Mouse (Mus musculus): ENCODE results near the gene Gadd45g.

The Gadd45g gene

DNA sequence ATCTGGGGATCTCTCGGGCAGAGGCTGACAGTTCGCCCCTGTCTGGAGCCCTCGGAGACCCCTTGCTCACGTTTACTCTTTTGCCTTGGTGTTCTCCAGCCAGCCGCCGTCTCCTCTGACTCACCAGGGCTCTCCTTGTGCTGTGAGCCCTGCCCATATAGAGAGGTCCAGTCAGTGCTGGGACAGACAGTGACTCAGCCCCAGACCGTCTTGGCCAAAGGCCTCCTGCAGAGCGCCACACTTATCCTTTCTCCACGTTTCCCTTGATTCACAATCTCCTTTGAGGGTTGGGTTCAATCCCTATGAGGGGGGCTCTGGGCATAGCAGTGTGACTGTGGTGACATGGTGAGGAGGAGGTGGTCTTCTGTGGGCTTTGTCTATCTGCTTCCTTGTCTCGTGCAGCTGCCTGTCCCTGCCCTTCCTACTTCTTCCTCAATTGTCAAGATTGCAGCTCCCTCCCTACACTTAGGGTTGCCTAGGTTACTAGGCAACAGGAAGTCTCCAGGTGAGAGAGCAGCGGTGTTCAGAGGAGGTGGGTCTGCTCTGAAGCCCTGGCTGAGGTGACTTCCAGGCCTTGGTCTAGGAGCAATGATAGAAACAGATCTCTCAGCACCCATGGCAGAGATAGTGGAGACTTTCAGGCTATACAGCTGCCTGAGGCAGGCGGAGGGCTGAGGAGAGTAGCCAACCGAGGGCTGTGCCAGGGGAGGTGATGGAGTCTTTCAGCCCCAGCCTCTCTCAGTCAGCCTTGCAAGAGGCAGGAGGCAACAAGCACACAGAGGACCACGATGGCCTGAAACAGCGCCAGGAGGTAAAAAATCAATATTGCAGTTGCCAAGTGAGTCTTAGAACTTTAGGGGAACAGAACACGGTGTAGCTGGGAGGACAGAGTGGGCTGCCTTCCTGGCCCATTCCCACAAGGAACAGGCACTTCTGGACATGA, 7.1 kb downstream of the Gadd45g start:
- no peak for DNase-seq (ENCODE audit: extremely low spot score)

DNA sequence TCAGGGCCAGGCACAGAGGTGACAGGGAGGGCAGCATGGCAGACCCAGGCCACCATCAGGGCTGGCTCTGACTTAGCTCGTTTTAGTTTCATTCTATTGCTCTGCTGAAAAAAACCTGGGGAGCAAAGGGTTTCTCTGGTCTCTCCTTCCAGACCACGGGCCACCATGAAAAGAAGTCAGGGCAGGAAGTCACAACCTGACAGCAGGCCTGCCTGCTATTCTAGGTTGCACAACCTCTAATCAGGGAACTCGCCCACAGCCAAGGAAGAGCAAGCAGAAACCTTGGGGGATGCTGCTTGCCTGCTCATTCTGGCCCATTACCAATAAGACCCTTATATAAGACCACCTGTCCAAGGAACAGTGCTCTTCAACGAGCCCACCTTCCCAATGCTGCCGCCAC, 9.1 kb downstream of the Gadd45g start:
- DNase-seq (ENCODE audit: extremely low spot score): no peak

GRCm38 (mm10) chr13:51857156-51857555, 10.7 kb downstream of the Gadd45g start:
- no peak for DNase-seq (ENCODE audit: extremely low spot score)

- no peak for DNase-seq (ENCODE audit: extremely low spot score)
Observed at GRCm38 (mm10) chr13:51858475-51858874, 12.0 kb downstream of the Gadd45g start.

GRCm38 (mm10) chr13:51859174-51859573, 12.7 kb downstream of the Gadd45g start:
- no peak for DNase-seq (ENCODE audit: extremely low spot score)

DNA sequence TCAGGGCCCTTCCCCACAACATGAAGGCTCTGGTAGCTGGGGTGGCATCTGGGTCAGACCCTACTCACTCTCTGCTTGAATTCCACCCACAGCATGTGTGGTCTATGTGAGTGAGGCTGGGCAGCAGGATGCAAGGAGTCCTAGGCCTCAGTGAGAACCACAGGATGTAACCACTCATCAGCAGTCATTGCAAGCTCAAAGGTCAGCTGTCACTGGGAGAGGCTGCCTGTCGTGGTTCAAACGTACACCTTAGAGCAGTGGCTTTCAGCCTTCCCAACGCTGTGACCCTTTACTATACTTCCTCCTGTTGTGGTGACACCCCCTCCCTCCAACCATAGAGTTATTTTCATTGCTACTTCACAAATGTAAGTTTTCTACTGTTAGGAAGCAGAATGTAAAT, 13.3 kb downstream of the Gadd45g start:
- DNase-seq (ENCODE audit: extremely low spot score): no peak

DNA sequence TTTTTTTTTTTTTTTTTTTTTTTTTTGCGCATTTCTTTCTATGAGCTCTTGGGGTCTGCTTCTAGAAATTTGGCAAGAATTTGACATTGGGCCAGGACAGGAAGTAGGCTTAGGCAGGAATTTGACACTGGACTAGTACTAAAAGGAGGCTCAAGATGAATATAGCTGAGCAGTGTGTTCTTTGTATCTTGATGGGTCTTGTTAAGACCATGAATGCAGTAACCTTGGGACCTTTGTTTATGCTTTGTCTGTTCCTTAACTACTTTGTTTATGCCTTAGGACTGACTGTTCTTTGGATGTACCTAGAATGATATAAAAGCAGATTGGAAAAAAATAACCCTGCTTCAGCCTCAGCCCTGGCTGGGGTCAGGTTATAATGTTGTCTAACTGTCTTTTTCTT, 16.3 kb downstream of the Gadd45g start:
- no peak for DNase-seq (ENCODE audit: extremely low spot score)

DNA sequence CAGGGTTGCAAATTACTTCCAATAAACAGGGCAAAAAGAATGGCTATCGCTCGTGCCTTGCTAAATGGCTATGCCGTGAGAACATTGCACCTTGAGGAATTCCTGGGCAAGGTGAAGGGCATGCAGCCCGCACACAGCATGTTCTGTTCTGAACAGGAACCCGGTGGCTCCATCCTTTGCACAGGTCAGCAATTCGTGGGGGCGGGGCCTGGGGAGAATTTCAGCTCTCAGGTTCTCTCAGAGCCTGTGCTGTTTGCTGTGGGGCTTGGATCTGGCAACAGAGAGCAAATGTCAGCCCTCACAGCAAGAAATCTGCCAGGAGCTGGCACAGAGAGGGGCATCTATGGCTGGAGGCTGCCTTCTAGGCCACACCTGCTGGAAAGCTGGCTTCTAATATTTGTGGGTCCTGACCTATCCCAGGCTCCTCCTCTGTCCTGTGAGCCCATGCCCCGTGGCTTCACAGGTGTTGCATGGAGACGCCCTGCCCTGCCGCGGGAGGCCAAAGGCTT, 19.7 kb downstream of the Gadd45g start:
- DNase-seq (ENCODE audit: extremely low spot score): no peak

DNA sequence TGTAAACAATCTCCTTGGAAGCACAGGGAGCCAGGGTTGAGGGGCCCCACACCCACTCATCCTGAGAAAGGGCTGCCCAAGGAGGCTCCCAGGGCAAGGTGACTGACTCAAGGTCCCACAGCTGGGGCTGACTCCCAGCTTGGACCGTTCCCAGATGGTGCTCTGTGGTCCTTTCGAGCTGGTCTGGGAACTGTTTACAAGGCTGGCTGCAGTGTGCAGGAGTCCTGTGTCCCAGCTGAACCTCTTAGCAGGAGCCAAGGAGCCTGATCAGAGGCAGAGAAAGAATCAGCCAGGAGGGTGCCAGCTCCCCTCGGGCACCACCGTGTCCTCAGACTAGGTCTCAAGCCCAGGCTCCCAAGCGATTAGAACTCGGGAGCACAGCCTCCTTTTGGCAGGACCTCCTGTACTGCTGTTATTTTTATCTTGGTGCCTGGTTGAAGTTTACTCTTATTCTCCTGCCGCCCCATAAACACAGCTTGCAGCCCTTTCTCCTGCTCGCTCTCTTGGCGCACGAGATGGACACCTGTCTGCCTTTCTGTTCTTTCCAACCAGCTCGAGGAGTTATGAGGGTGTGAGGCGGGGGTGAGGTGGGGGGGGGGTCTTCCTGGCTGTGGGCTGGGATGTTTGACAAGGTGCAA, 22.1 kb downstream of the Gadd45g start:
- DNase-seq (ENCODE audit: extremely low spot score): no peak

DNA sequence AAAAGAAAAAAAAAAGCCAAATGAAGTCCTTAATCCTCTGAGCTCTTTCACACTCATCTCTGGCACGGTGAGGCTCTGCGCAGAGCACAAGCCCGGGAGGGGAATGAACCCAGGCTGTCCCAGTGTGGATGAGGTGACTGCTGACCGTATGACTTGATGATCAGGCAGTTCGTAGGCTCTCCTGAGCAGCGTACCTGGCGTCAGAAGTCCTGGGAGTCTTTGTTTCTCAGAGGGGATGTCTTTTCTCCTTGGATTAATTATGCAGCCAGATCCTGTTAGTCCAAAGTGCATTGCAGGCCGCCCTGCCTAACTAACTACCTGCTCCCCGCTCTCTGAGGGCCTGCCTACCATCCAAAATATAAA, 22.6 kb downstream of the Gadd45g start:
- no peak for DNase-seq (ENCODE audit: extremely low spot score)

GRCm38 (mm10) chr13:51871148-51871547, 24.7 kb downstream of the Gadd45g start:
- no peak for DNase-seq (ENCODE audit: extremely low spot score)

GRCm38 (mm10) chr13:51872252-51872962, 25.9 kb downstream of the Gadd45g start:
- DNase-seq (ENCODE audit: extremely low spot score): no peak

DNA sequence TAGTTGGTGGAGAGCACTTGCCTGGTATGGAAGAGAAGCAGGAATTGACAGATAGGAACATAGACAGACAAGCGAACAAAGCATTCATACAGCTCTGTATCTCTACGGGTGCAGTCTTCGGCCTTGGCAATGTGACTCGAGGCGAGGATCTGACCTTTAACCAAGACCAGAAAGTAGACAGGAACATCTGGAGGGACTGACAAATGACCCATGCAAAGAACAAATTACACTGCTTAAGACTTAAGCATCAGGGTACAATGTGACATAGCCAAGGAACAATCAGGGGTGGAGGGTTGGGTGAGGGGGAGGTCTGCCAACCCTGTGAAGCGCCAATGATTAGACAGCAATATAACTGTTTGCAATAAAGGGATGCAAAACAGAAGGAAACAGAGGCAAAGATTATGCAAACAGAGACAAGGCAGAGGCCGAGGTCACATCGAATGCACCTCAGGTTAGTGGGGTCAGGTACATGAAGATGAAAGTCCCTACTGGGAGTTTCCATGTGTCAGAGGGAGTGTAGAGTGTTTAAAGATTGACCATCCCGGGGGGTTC, 26.6 kb downstream of the Gadd45g start:
- no peak for DNase-seq (ENCODE audit: extremely low spot score)

DNA sequence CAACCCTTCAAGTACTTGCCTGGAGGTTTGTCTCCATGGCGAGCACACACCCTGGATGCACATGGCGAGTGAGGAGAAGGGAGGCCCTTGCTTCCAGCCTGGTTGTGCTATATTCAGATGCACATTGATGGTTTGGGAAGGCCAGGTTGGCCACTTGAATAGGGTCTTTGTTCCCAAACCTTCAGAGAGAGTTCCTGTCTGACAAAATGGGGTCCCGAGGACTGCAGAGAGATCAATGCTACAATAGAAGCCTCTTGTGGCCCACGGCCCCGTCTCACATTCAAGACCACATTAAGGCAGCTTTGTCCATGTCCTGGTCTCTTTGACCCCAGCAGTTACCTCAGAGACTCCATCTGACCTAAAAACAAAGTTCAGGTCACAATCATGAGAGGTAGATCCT, 27.3 kb downstream of the Gadd45g start:
- no peak for DNase-seq (ENCODE audit: extremely low spot score)

- no peak for DNase-seq (ENCODE audit: extremely low spot score)
Observed at GRCm38 (mm10) chr13:51876131-51876530, 29.7 kb downstream of the Gadd45g start.

DNA sequence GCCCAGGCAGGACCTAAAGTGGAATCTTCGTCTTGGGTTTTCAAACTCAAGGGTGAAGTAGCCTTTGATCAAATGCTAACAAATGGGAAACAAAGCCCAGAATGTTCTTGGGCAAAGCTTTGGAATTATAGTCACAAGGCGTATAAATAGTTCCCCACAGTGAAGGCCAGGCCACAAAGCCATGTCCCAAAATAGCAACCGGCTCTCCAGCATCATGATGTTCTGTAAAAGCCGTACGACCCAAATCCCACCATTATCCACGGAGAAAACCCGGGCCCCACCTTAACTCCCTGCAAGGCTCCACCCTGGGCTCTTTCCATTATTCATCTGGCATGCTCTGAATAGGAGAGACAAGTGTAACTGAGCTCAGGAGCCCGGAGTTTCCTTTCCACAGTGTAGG, 32.3 kb downstream of the Gadd45g start:
- DNase-seq (ENCODE audit: extremely low spot score): no peak

DNA sequence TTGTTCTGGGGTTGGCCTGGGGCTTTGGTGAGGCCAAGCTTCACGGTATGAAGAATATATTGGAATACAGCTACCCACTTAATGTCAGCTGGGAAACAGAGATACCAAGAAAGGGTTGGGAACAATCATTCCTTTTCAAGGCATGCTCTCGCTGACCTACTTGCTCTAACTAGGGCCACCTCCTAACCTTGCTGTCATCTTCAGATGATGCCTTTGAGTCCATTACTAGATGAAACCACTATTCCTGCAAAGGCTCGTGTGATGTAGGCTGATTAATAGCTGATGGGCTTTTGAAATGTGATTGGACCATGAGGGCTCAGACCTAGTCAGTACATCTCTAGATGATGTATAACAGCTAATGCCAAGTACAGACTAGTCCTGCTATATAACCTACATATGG, 33.1 kb downstream of the Gadd45g start:
- DNase-seq (ENCODE audit: extremely low spot score): no peak

DNA sequence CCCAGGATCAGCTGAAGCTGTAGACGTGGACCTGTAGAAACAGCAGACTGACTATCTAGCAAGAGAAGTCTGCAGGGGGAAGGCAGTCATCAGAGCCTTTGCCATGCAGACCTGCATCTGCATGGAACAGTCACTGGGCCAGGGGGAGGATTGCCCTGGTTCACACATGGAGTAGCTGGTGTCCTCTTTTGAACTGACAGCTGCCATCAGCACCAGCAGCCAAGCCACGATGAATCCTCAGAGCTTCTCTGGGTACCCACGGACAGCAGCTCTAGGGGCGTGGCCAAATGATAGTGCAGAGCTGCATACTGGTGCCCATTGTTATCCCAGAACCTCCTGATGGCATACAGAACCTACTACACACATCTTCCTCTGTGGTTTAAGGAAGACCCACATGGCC, 33.5 kb downstream of the Gadd45g start:
- DNase-seq (ENCODE audit: extremely low spot score): no peak

- no peak for DNase-seq (ENCODE audit: extremely low spot score)
Observed at GRCm38 (mm10) chr13:51881271-51882128, 35.0 kb downstream of the Gadd45g start.

- no peak for DNase-seq (ENCODE audit: extremely low spot score)
Observed at GRCm38 (mm10) chr13:51882218-51882617, 35.7 kb downstream of the Gadd45g start.

GRCm38 (mm10) chr13:51884250-51884649, 37.8 kb downstream of the Gadd45g start:
- no peak for DNase-seq (ENCODE audit: extremely low spot score)
